In genomic region chr7:118800112-118800734, GRCm38 (mm10) we compare ENCODE assay signal across 27 mouse cellular contexts. TPM values are rescaled to one million over a fixed set of nuclear protein-coding genes. Genes with fewer than 3 reads are reported as not detected.
DNase-seq lines count a peak whose midpoint lies in the region; ATAC-seq lines count a peak whose summit lies in the region.
"Had no signal": no experiment of that assay in that cellular context is flagged by ENCODE, and none has a peak within 500 bp of the region (broad histone marks: within the 10 kb centered on the region; RNA-seq: fewer than 3 reads in every experiment).

No protein-coding gene starts in this region.

- intact Hi-C loops in left cerebral cortex, postnatal 14 days (cut with DNase I): no loop called here

- H3K4me1 ChIP-seq in liver, embryonic 11.5 days (replicated peaks; ENCODE audit: control insufficient read depth, insufficient read depth, low read length): no peaks in the 10 kb centered on the region
- H3K4me1 ChIP-seq: embryonic facial prominence, embryonic 15.5 days; heart, embryonic 13.5 days; limb, embryonic 12.5 days; neural tube, embryonic 15.5 days had no signal

- ATAC-seq in liver, embryonic 11.5 days (replicated peaks; ENCODE audit: low FRiP score): 0 out of 2 replicates have a peak, but pooled peaks have one; percentile 24
- ATAC-seq: forebrain, embryonic 14.5 days; Patski had no signal

- no peak overlapping the region for H3K27ac ChIP-seq in liver, embryonic 11.5 days (ENCODE audit: low read depth, low read length)
- H3K27ac ChIP-seq in macrophage: peak overlapping the region; percentile 91
- H3K27ac ChIP-seq: embryonic facial prominence, embryonic 15.5 days; heart, adult 2 months; heart, embryonic 13.5 days; hindbrain, embryonic 14.5 days; limb, embryonic 12.5 days; liver, embryonic 14.5 days; neural tube, embryonic 15.5 days had no signal

- H3K27me3 ChIP-seq in liver, embryonic 11.5 days (replicated peaks; ENCODE audit: control insufficient read depth, insufficient read depth, low read length): no peaks in the 10 kb centered on the region
- H3K27me3 ChIP-seq: embryonic facial prominence, embryonic 15.5 days; heart, embryonic 13.5 days; limb, embryonic 12.5 days; neural tube, embryonic 15.5 days; Patski had no signal

- no peak overlapping the region for H3K9ac ChIP-seq in liver, embryonic 11.5 days (ENCODE audit: low read depth, low read length)
- H3K9ac ChIP-seq: embryonic facial prominence, embryonic 15.5 days; heart, embryonic 13.5 days; hindbrain, embryonic 14.5 days; limb, embryonic 12.5 days; liver, embryonic 14.5 days; neural tube, embryonic 15.5 days had no signal

- WGBS in liver, embryonic 11.5 days: 73% methylated on average over 15 of the region's 15 CpGs
- 19% methylated on average over 15 of the region's 15 CpGs for WGBS in macrophage (ENCODE audit: missing documents)

- no peaks in the 10 kb centered on the region for H3K79me2 ChIP-seq in macrophage (ENCODE audit: inconsistent target)

- no peak overlapping the region for H3K4me3 ChIP-seq in liver, embryonic 11.5 days (ENCODE audit: low read depth, low read length)
- no peak overlapping the region for H3K4me3 ChIP-seq in macrophage (ENCODE audit: inconsistent target)
- H3K4me3 ChIP-seq: embryonic facial prominence, embryonic 15.5 days; heart, adult 2 months; heart, embryonic 13.5 days; limb, embryonic 12.5 days; neural tube, embryonic 15.5 days had no signal

- no peaks in the 10 kb centered on the region for H3K9me3 ChIP-seq in liver, embryonic 11.5 days (ENCODE audit: control insufficient read depth, low read length)
- H3K9me3 ChIP-seq: embryonic facial prominence, embryonic 15.5 days; G1E; heart, embryonic 13.5 days; limb, embryonic 12.5 days; neural tube, embryonic 15.5 days had no signal

- no peak overlapping the region for H3K4me2 ChIP-seq in liver, embryonic 11.5 days
- H3K4me2 ChIP-seq: embryonic facial prominence, embryonic 15.5 days; heart, embryonic 13.5 days; hindbrain, embryonic 14.5 days; limb, embryonic 12.5 days; neural tube, embryonic 15.5 days had no signal

- peaks cover 14% of the 10 kb centered on the region; the same call in 1 of the 2 replicates for H3K36me3 ChIP-seq in liver, embryonic 11.5 days (ENCODE audit: control insufficient read depth, insufficient read depth, low read length)
- peaks cover 33% of the 10 kb centered on the region for H3K36me3 ChIP-seq in macrophage (ENCODE audit: inconsistent target)

- no peak for DNase-seq in liver, embryonic 11.5 days (ENCODE audit: low spot score)
- DNase-seq in liver (no peak), 416B (ENCODE audit: low read depth) (peak; percentile 69)
- peak; percentile 17 for DNase-seq in c-Kit-positive CD71-negative TER-119-negative erythroid progenitor cells, embryonic 14.5 days (ENCODE audit: low read depth)
- no peak for DNase-seq in spleen, postnatal 4 days (ENCODE audit: low spot score in 2 of 2)
- DNase-seq in left cerebral cortex, postnatal 14 days (ENCODE audit: low spot score in 2 of 2): no peak
- DNase-seq: adrenal gland, adult 2 months; cerebellum, adult 9-10 months; gastrocnemius, postnatal 10 days; heart, postnatal 14 days; kidney, adult 8-10 months; kidney, postnatal 10 days; layer of hippocampus, postnatal 36 days; lung, postnatal 10 days; right cerebral cortex, adult 18-20 months; thymus, postnatal 14 days had no signal

RNA-seq across cellular contexts. Expression of gene Iqck, which starts 55.3 kb away (rescaled TPM):
- 1.2 and 1.6 TPM in 2 replicates for polyA plus RNA-seq in liver, embryonic 11.5 days (2014; fragmentation: Nextera tagmentation; extraction: Ambion mirVana)
- 10 to 100 TPM in 1 of 26 experiments, 1 to 10 TPM in 25; 1.0 to 11.0 (median 3.6) TPM for total RNA-seq in macrophage (2018; cell fraction: chromatin; rRNA removed)
- total RNA-seq in macrophage (2018; cell fraction: cytosol; rRNA removed): 1 to 10 TPM; 1.0 to 2.3 (median 1.9) TPM
- 1 to 10 TPM in 25 of 26 experiments, under 1 TPM in 1; 0.90 to 9.9 (median 2.1) TPM for total RNA-seq in macrophage (2018; cell fraction: nucleus; rRNA removed)
- 1.2 to 2.7 TPM (median 1.6 TPM) in 3 replicates for polyA plus RNA-seq in macrophage (2018)
- 1 to 10 TPM; 3.0 to 3.3 TPM for total RNA-seq in left cerebral cortex, postnatal 14 days (2021)

RNA-seq across cellular contexts. Expression of gene Knop1, which starts 55.8 kb away (rescaled TPM):
- 95.9 and 112 TPM in 2 replicates for polyA plus RNA-seq in liver, embryonic 11.5 days (2014; fragmentation: Nextera tagmentation; extraction: Ambion mirVana)
- total RNA-seq in macrophage (2018; cell fraction: chromatin; rRNA removed): 10 to 100 TPM; 14.1 to 78.9 (median 23.0) TPM
- total RNA-seq in macrophage (2018; cell fraction: cytosol; rRNA removed): 10 to 100 TPM; 17.4 to 58.1 (median 30.5) TPM
- 10 to 100 TPM; 14.0 to 67.0 (median 30.8) TPM for total RNA-seq in macrophage (2018; cell fraction: nucleus; rRNA removed)
- polyA plus RNA-seq in macrophage (2018): 29.4 to 58.4 TPM (median 42.2 TPM) in 3 replicates
- 10 to 100 TPM; 36.8 to 39.6 TPM for total RNA-seq in left cerebral cortex, postnatal 14 days (2021)

Comparison
In these comparisons a context has a peak if more than half of its experiments do, and no peak if none do; other contexts are left out.
1. DNase-seq: peak in 416B (single experiment) and c-Kit-positive CD71-negative TER-119-negative erythroid progenitor cells, embryonic 14.5 days (single experiment); none in liver, embryonic 11.5 days (single experiment), liver (single experiment), spleen, postnatal 4 days (0 of 2) and left cerebral cortex, postnatal 14 days (0 of 2).